Mouse (Mus musculus) forebrain, embryonic 11.5 days (tissue): Measurements from ENCODE around the gene Fancg. TPM values are rescaled to one million over a fixed set of nuclear protein-coding genes. Genes with fewer than 3 reads are reported as not detected.

Source experiments
- ATAC-seq: fragments of 200-750 bp; cut with Nextera tagmentation; replicated peaks from 2 replicates; pipeline ENCODE4 v1.8.0; 2017; ENCODE audit warnings: moderate TSS enrichment; ENCODE audit not compliant: low FRiP score
- DNase-seq: peaks from one replicate; pipeline ENCODE4 v3.0.0-alpha.2; 2017; ENCODE audit warnings: low spot score
- H3K27ac ChIP-seq: fragments of 300-500 bp; sonication (generic); 2 replicates; pipeline ENCODE4 v1.5.1; 2014; ENCODE audit warnings: low read depth, low read length
- H3K27me3 ChIP-seq: fragments of 300-500 bp; sonication (generic); 2 replicates; pipeline ENCODE4 v1.6.1; 2014; ENCODE audit warnings: mild to moderate bottlenecking, low read length, mixed read lengths; ENCODE audit not compliant: control insufficient read depth, insufficient read depth
- H3K36me3 ChIP-seq: fragments of 300-500 bp; sonication (generic); 2 replicates; pipeline ENCODE4 v1.6.1; 2014; ENCODE audit warnings: mild to moderate bottlenecking, low read length, moderate library complexity, mixed read lengths; ENCODE audit not compliant: control insufficient read depth, insufficient read depth
- H3K4me1 ChIP-seq: fragments of 300-500 bp; sonication (generic); replicated peaks from 2 replicates; pipeline ENCODE4 v1.6.1; 2014; ENCODE audit warnings: low read length, mixed read lengths; ENCODE audit not compliant: control insufficient read depth, insufficient read depth
- H3K4me2 ChIP-seq: fragments of 300-500 bp; sonication (generic); 2 replicates; pipeline ENCODE4 v1.6.1; 2014; ENCODE audit warnings: low read depth, mild to moderate bottlenecking, low read length, moderate library complexity, mixed read lengths; ENCODE audit not compliant: severe bottlenecking
- H3K4me3 ChIP-seq: fragments of 300-500 bp; sonication (generic); 2 replicates; pipeline ENCODE4 v1.5.1; 2014; ENCODE audit warnings: low read depth, low read length
- H3K9ac ChIP-seq: fragments of 300-500 bp; sonication (generic); 2 replicates; pipeline ENCODE4 v1.6.1; 2014; ENCODE audit warnings: low read length
- H3K9me3 ChIP-seq: fragments of 300-500 bp; sonication (generic); 2 replicates; pipeline ENCODE4 v1.6.1; 2016; ENCODE audit warnings: low read length, mixed read lengths; ENCODE audit not compliant: control insufficient read depth
- WGBS: fragments of 180-500 bp; shearing (Covaris S2); extraction: QIAGEN DNeasy Blood & Tissue Kit; methylation state at CpG from one replicate; pipeline ENCODE4 v1.1.7; 2014; 5-methylcytosine and 5-hydroxymethylcytosine counted together
- polyA plus RNA-seq: library from polyadenylated mRNA; unstranded; fragments of >200 nt; fragmentation: Nextera tagmentation; extraction: Ambion mirVana; gene quantifications from 2 replicates; pipeline ENCODE4 v1.2.1, GENCODE M21; 2014

Gene Fancg
- polyA plus RNA-seq, 1 experiment from 2014 or later: 24.7 TPM

GRCm38 (mm10) chr4:43038567-43039495, 28.5 kb upstream of the Fancg start:
- Histone ChIP-seq H3K4me2 (peak overlapping the region; percentile 91), H3K4me3 (peak overlapping the region; percentile 64), H3K27ac (peak overlapping the region; percentile 62; the same call in 1 of the 2 replicates), H3K9me3 (no peaks in the 10 kb centered on the region), H3K9ac (peak overlapping the region; percentile 72), H3K4me1 (peaks cover 15% of the 10 kb centered on the region), H3K36me3 (peaks cover 7% of the 10 kb centered on the region), H3K27me3 (no peaks in the 10 kb centered on the region)
- ATAC-seq (no peak), DNase-seq (no peak)
- WGBS: 62% methylated on average over 15 of the region's 15 CpGs

DNA sequence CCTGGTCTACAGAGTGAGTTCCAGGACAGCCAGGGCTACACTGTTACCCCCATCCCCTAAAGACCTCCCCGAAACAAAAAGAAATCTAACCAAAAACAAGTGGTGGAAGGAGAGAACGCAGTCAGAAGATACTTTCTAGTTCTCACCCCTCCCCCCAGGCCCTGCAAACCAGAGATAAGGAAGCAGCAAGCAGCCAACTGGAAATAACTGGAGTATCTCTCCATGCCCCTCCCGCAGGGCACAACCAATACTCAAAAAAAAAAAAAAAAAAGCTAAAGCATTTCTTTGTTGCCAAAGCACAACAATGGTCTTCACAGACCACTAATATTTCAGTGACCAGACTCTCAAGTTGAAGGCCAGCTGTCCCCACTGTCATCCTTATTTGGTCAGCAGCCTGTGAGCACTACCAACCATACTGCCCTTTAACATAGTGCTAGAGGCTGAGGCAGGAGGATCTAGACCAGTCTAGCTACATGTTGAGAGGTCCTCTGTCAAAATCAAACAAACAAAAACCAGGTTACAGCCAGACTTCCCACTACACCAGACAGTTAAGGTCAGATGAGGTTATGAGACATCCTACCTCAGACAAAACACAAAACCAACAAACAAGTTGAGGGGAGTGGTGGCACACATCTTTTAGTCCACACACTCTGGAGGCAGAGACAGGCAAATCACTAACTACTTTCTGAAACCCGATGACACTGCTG, 27.7 kb upstream of the Fancg start:
- H3K27me3 ChIP-seq: no peaks in the 10 kb centered on the region
- H3K4me1 ChIP-seq: peaks cover 10% of the 10 kb centered on the region; the same call in 1 of the 2 replicates
- H3K36me3 ChIP-seq: peaks cover 7% of the 10 kb centered on the region
- no peak overlapping the region for H3K9ac ChIP-seq
- DNase-seq: no peak
- H3K4me3 ChIP-seq: no peak overlapping the region
- 79% methylated on average over 4 of the region's 4 CpGs for WGBS
- H3K4me2 ChIP-seq: peak overlapping the region; percentile 12; the same call in 1 of the 2 replicates
- H3K27ac ChIP-seq: no peak overlapping the region
- no peak for ATAC-seq
- no peaks in the 10 kb centered on the region for H3K9me3 ChIP-seq

DNA sequence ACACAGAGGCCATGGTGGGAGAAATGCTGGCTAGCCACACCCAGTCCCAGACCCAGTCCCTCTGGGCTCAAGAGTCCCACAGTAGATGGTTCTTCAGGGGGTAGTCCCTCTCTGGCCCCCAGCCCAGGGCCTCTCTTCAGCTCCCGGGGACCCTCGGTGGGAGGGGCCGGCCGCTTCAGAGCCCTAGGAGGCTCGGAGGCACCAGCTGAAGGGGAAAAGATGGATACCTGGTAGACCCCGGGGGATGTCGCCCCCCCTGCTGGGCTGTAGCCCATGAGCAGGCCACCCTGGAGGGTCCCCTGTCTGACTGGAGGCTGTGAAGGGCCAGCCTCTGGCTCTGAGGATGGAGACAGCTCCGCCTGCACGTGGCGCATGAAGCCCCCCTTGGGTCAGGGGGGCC, 26.1 kb upstream of the Fancg start:
- Histone ChIP-seq H3K4me1 (peaks cover 13% of the 10 kb centered on the region; the same call in 1 of the 2 replicates), H3K9me3 (no peaks in the 10 kb centered on the region), H3K9ac (no peak overlapping the region), H3K4me2 (no peak overlapping the region), H3K27ac (no peak overlapping the region), H3K27me3 (no peaks in the 10 kb centered on the region), H3K4me3 (no peak overlapping the region), H3K36me3 (peaks cover 7% of the 10 kb centered on the region)
- DNase-seq: no peak
- no peak for ATAC-seq
- 90% methylated on average over 10 of the region's 10 CpGs for WGBS

GRCm38 (mm10) chr4:43035851-43036250, 25.5 kb upstream of the Fancg start:
- Histone ChIP-seq H3K9ac (no peak overlapping the region), H3K36me3 (peaks cover 7% of the 10 kb centered on the region), H3K4me1 (peaks cover 12% of the 10 kb centered on the region; the same call in 1 of the 2 replicates), H3K4me2 (no peak overlapping the region), H3K4me3 (no peak overlapping the region), H3K9me3 (no peaks in the 10 kb centered on the region), H3K27ac (no peak overlapping the region), H3K27me3 (no peaks in the 10 kb centered on the region)
- ATAC-seq (no peak), DNase-seq (no peak)
- 89% methylated on average over 6 of the region's 6 CpGs for WGBS

- no peak overlapping the region for H3K9ac ChIP-seq
- H3K27ac ChIP-seq: no peak overlapping the region
- no peak for ATAC-seq
- no peaks in the 10 kb centered on the region for H3K9me3 ChIP-seq
- H3K4me3 ChIP-seq: no peak overlapping the region
- H3K36me3 ChIP-seq: peaks cover 11% of the 10 kb centered on the region
- 89% methylated on average over 14 of the region's 14 CpGs for WGBS
- peaks cover 8% of the 10 kb centered on the region; the same call in 1 of the 2 replicates for H3K4me1 ChIP-seq
- no peak overlapping the region for H3K4me2 ChIP-seq
- DNase-seq: no peak
- H3K27me3 ChIP-seq: no peaks in the 10 kb centered on the region
Observed at GRCm38 (mm10) chr4:43033481-43033880, 23.2 kb upstream of the Fancg start.

GRCm38 (mm10) chr4:43032501-43032900, 22.2 kb upstream of the Fancg start:
- no peak for DNase-seq
- ATAC-seq: no peak
- Histone ChIP-seq H3K9ac (no peak overlapping the region), H3K9me3 (no peaks in the 10 kb centered on the region), H3K27ac (no peak overlapping the region), H3K27me3 (no peaks in the 10 kb centered on the region), H3K4me3 (no peak overlapping the region), H3K4me1 (peaks cover 8% of the 10 kb centered on the region; the same call in 1 of the 2 replicates), H3K4me2 (no peak overlapping the region), H3K36me3 (peaks cover 12% of the 10 kb centered on the region)
- 88% methylated on average over 1 of the region's 1 CpGs for WGBS

DNA sequence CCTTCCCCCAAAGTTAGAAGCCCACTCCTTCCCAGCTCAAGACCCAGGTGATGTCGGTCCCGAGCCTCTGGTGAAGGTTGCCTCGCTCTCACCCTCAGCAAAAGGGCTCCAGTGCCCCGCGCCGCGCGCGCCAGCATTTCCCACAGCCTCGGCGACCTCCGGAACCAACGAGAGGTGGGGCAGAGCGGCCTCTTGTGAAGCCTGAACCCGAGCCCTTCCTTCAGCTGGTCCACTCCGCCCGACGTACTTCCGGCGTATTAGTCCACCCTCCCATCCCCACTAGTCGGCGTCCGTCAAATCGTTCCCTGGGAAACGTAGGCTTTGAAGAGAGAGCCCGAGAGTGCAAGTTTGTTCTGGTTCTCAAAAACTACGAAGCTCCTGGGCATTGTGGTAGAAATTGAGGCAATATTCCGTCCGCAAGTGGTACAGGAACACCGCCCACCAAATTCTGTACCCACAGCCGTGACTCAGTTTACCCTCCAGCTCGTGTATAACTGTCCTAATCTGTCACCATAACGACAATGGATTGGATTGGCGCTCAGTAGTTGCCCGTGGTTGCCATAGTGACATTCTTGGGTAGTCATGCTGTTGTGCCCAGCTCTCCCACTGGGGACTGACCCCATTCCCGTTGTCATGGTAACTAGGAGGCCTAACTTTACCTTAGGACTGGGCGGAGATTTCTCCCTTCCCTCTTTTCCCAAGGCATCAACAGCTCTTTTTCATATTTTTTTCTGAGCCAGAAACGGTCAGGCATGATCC, 21.1 kb upstream of the Fancg start, which contains the start of gene Stoml2:
Gene Stoml2, minus strand, starts transcription at position 474 of the 759 bp plus-strand sequence.
- WGBS: 1% methylated on average over 33 of the region's 38 CpGs
- DNase-seq: peak; percentile 94
- ATAC-seq: peak; percentile 95
- peaks cover 12% of the 10 kb centered on the region for H3K36me3 ChIP-seq
- H3K4me3 ChIP-seq: peak within 1 kb of the TSS; percentile 74
- peaks cover 8% of the 10 kb centered on the region; the same call in 1 of the 2 replicates for H3K4me1 ChIP-seq
- H3K9ac ChIP-seq: peak within 1 kb of the TSS; percentile 93
- H3K27ac ChIP-seq: peak within 1 kb of the TSS; percentile 94
- H3K27me3 ChIP-seq: no peaks in the 10 kb centered on the region
- peak within 1 kb of the TSS; percentile 80 for H3K4me2 ChIP-seq
- no peaks in the 10 kb centered on the region for H3K9me3 ChIP-seq

DNA sequence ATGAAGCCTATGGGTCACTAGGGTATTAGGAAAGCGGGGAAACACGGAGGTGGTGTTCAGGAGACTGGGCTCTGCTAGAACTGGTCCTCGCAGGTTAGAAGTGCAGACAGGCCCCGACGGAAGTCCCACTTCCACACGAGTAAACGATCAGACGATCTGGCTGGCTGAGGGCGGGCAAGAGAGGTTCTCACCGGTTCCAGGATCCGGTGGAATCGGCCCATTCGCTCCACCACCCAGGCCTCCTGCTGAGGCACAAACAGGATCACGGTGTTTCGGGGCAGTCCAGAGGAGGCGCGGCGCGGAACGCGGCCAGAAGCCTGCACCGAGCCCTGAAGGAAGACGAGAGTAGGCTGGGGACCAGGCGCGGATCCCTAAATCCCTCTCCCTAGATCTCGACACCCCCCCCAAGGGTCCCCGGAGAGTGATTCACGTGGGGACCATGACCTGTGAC, 20.5 kb upstream of the Fancg start:
- DNase-seq (no peak), ATAC-seq (peak; percentile 1; the same call in 1 of the 2 replicates)
- H3K27ac ChIP-seq: peak overlapping the region; percentile 94
- H3K9me3 ChIP-seq: no peaks in the 10 kb centered on the region
- H3K4me1 ChIP-seq: peaks cover 8% of the 10 kb centered on the region; the same call in 1 of the 2 replicates
- H3K4me3 ChIP-seq: peak overlapping the region; percentile 74
- H3K9ac ChIP-seq: peak overlapping the region; percentile 93
- peak overlapping the region; percentile 80 for H3K4me2 ChIP-seq
- no peaks in the 10 kb centered on the region for H3K27me3 ChIP-seq
- peaks cover 11% of the 10 kb centered on the region for H3K36me3 ChIP-seq
- 2% methylated on average over 28 of the region's 28 CpGs for WGBS
